Mouse (Mus musculus): ENCODE measurements around the gene Grm5. TPM values are rescaled to one million over a fixed set of nuclear protein-coding genes. Genes with fewer than 3 reads are reported as not detected.

The Grm5 gene
- not detected for polyA plus RNA-seq (2017; shearing (Covaris generic))

DNA sequence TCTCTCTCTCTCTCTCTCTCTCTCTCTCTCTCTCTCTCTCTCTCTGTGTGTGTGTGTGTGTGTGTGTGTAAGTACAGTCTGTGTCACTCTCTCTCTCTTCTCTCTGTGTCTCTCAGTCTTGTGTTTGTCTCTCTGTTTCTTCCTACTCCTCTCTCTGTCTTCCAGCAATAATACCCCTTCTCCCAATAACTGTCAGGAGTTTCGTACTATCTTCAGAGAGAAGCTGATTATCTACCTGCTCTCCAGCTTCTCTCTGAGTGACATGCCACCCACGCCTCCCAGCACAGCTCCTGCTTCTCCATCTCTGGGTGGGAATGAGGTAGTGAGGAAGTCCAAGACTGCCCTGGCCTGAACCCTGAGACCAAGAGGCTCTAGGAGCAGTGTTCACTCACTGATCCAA lies at the start of gene Grm5:
Gene Grm5, plus strand, starts transcription at position 301 of the 400 bp plus-strand sequence.

Other genes with a start within 250 kb of the Grm5 start
- not detected for gene Tyr, start 90.7 kb upstream of the Grm5 start, polyA plus RNA-seq (2017; shearing (Covaris generic))

Measured in inflammation-experienced regulatory T-cells, adult 16 weeks (primary cell).